Mouse (Mus musculus): ENCODE data around the gene Zfp882.

DNA sequence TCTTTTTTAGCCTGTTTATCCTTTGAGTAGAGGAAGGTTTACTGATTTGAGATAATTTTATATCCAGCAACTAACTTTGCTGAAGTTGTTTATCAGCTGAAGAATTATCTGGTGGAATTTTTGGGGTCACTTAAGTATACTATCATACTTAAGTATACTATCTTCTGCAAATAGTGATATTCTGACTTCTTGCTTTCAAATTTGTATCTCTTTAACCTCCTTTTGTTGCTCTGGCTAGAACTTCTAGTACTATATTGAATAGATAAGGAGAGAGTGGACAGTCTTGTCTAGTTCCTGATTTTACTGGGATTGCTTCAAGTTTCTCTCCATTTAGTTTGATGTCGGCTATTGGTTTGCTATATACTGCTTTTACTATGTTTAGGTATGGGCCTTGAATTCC is 1.6 kb upstream of the Zfp882 start:
- TF ChIP-seq CTCF (IDR thresholded peaks at IDR 0.05; ENCODE audit: low read depth, low read length) (no peak), POLR2A (IDR thresholded peaks at IDR 0.05; ENCODE audit: borderline replicate concordance, low read depth, low read length) (no peak)

All from bone marrow macrophage, adult 2 months (primary cell).